Mouse (Mus musculus) kidney, embryonic 16.5 days (tissue): ENCODE measurements around the gene Timd4. TPM values are rescaled to one million over a fixed set of nuclear protein-coding genes. Genes with fewer than 3 reads are reported as not detected.
A peak's percentile ranks its signal among the peaks of the same experiment; 100 is the strongest.

Experiments
- ATAC-seq: fragments of 200-750 bp; cut with Nextera tagmentation; 2 replicates; pipeline ENCODE4 v1.8.0; 2017; ENCODE audit warnings: moderate TSS enrichment; ENCODE audit not compliant: low FRiP score, low TSS enrichment
- H3K27ac ChIP-seq: fragments of 300-500 bp; sonication (generic); 2 replicates; pipeline ENCODE4 v1.5.1; 2014; ENCODE audit warnings: low read length
- H3K27me3 ChIP-seq: fragments of 300-500 bp; sonication (generic); 2 replicates; pipeline ENCODE4 v1.6.1; 2014; ENCODE audit warnings: low read length, control low read depth, mixed read lengths; ENCODE audit not compliant: insufficient read depth
- H3K36me3 ChIP-seq: fragments of 300-500 bp; sonication (generic); 2 replicates; pipeline ENCODE4 v1.6.1; 2014; ENCODE audit warnings: low read length, control low read depth, mixed read lengths; ENCODE audit not compliant: insufficient read depth
- H3K4me1 ChIP-seq: fragments of 300-500 bp; sonication (generic); 2 replicates; pipeline ENCODE4 v1.6.1; 2014; ENCODE audit warnings: low read length, control low read depth, mixed read lengths; ENCODE audit not compliant: insufficient read depth
- H3K4me2 ChIP-seq: fragments of 300-500 bp; sonication (generic); replicated peaks from 2 replicates; pipeline ENCODE4 v1.6.1; 2014; ENCODE audit warnings: low read depth, low read length
- H3K4me3 ChIP-seq: fragments of 300-500 bp; sonication (generic); 2 replicates; pipeline ENCODE4 v1.5.1; 2014; ENCODE audit warnings: mild to moderate bottlenecking, low read length
- H3K9ac ChIP-seq: fragments of 300-500 bp; sonication (generic); replicated peaks from 2 replicates; pipeline ENCODE4 v1.6.1; 2014; ENCODE audit warnings: low read length
- H3K9me3 ChIP-seq: fragments of 300-500 bp; sonication (generic); 2 replicates; pipeline ENCODE4 v1.6.1; 2016; ENCODE audit warnings: low read length, control low read depth
- WGBS: fragments of 180-500 bp; shearing (Covaris S2); extraction: QIAGEN DNeasy Blood & Tissue Kit; methylation state at CpG from one replicate; pipeline ENCODE4 v1.1.7; 2014; 5-methylcytosine and 5-hydroxymethylcytosine counted together
- polyA plus RNA-seq: library from polyadenylated mRNA; unstranded; fragments of >200 nt; fragmentation: Nextera tagmentation; extraction: Ambion mirVana; gene quantifications from 2 replicates; pipeline ENCODE4 v1.2.1, GENCODE M21; 2015

Gene Timd4
- polyA plus RNA-seq, 1 experiment from 2014 or later = 0.32 TPM

GRCm38 (mm10) chr11:46847827-46848220, 37.2 kb downstream of the Timd4 start:
- H3K9ac ChIP-seq = no peak overlapping the region
- H3K4me2 ChIP-seq = no peak overlapping the region
- H3K27me3 ChIP-seq = no peaks in the 10 kb centered on the region
- H3K4me3 ChIP-seq = no peak overlapping the region
- peak; percentile 81 for ATAC-seq
- H3K9me3 ChIP-seq = no peaks in the 10 kb centered on the region
- peaks cover 21% of the 10 kb centered on the region for H3K4me1 ChIP-seq
- H3K27ac ChIP-seq = peak overlapping the region; percentile 81
- WGBS = 13% methylated on average over 3 of the region's 3 CpGs
- H3K36me3 ChIP-seq = no peaks in the 10 kb centered on the region

- H3K9me3 ChIP-seq = no peaks in the 10 kb centered on the region
- H3K27ac ChIP-seq = peak overlapping the region; percentile 81
- H3K4me2 ChIP-seq = 0 out of 2 replicates have a peak overlapping the region, but pooled peaks have one; percentile 16
- no peaks in the 10 kb centered on the region for H3K27me3 ChIP-seq
- H3K4me3 ChIP-seq = no peak overlapping the region
- H3K36me3 ChIP-seq = no peaks in the 10 kb centered on the region
- peak; percentile 88 for ATAC-seq
- WGBS = 13% methylated on average over 8 of the region's 8 CpGs
- H3K4me1 ChIP-seq = peaks cover 21% of the 10 kb centered on the region
- H3K9ac ChIP-seq = no peak overlapping the region
These were observed 37.8 kb downstream of the Timd4 start for GRCm38 (mm10) chr11:46848221-46848971.

- no peak overlapping the region for H3K4me2 ChIP-seq
- H3K4me1 ChIP-seq = no peaks in the 10 kb centered on the region
- H3K4me3 ChIP-seq = no peak overlapping the region
- ATAC-seq = peak; percentile 61; the same call in 1 of the 2 replicates
- no peaks in the 10 kb centered on the region for H3K9me3 ChIP-seq
- H3K27me3 ChIP-seq = no peaks in the 10 kb centered on the region
- no peaks in the 10 kb centered on the region for H3K36me3 ChIP-seq
- WGBS = 89% methylated on average over 1 of the region's 1 CpGs
- H3K27ac ChIP-seq = no peak overlapping the region
- no peak overlapping the region for H3K9ac ChIP-seq
These were observed 54.2 kb downstream of the Timd4 start for GRCm38 (mm10) chr11:46864809-46865208.

GRCm38 (mm10) chr11:46868594-46868993, 58.0 kb downstream of the Timd4 start:
- H3K4me3 ChIP-seq = no peak overlapping the region
- no peaks in the 10 kb centered on the region for H3K9me3 ChIP-seq
- no peak overlapping the region for H3K27ac ChIP-seq
- ATAC-seq = no peak
- no peaks in the 10 kb centered on the region for H3K4me1 ChIP-seq
- H3K27me3 ChIP-seq = no peaks in the 10 kb centered on the region
- WGBS = 81% methylated on average over 7 of the region's 7 CpGs
- H3K36me3 ChIP-seq = no peaks in the 10 kb centered on the region
- no peak overlapping the region for H3K4me2 ChIP-seq
- H3K9ac ChIP-seq = no peak overlapping the region

- ATAC-seq = no peak
- 70% methylated on average over 1 of the region's 1 CpGs for WGBS
These were observed 65.2 kb downstream of the Timd4 start for GRCm38 (mm10) chr11:46875774-46876173.

GRCm38 (mm10) chr11:46882456-46882855, 71.9 kb downstream of the Timd4 start:
- no peak overlapping the region for H3K27ac ChIP-seq
- H3K4me1 ChIP-seq = no peaks in the 10 kb centered on the region
- no peak overlapping the region for H3K4me3 ChIP-seq
- no peaks in the 10 kb centered on the region for H3K27me3 ChIP-seq
- 77% methylated on average over 2 of the region's 2 CpGs for WGBS
- no peaks in the 10 kb centered on the region for H3K9me3 ChIP-seq
- H3K36me3 ChIP-seq = no peaks in the 10 kb centered on the region
- H3K9ac ChIP-seq = no peak overlapping the region
- ATAC-seq = no peak
- no peak overlapping the region for H3K4me2 ChIP-seq

More at GRCm38 (mm10) chr11:46875774-46876173, 65.2 kb downstream of the Timd4 start:
- no peaks in the 10 kb centered on the region for H3K36me3 ChIP-seq
- H3K9ac ChIP-seq = no peak overlapping the region
- H3K4me1 ChIP-seq = no peaks in the 10 kb centered on the region
- no peak overlapping the region for H3K4me2 ChIP-seq
- H3K27ac ChIP-seq = no peak overlapping the region
- H3K4me3 ChIP-seq = no peak overlapping the region
- no peaks in the 10 kb centered on the region for H3K9me3 ChIP-seq
- H3K27me3 ChIP-seq = no peaks in the 10 kb centered on the region

GRCm38 (mm10) chr11:46889093-46889492, 78.5 kb downstream of the Timd4 start:
- H3K9ac ChIP-seq = no peak overlapping the region
- H3K4me2 ChIP-seq = no peak overlapping the region
- no peaks in the 10 kb centered on the region for H3K4me1 ChIP-seq
- ATAC-seq = 0 out of 2 replicates have a peak, but pooled peaks have one; percentile 49
- no peaks in the 10 kb centered on the region for H3K27me3 ChIP-seq
- no peak overlapping the region for H3K4me3 ChIP-seq
- no peaks in the 10 kb centered on the region for H3K36me3 ChIP-seq
- WGBS = 43% methylated on average over 3 of the region's 3 CpGs
- H3K9me3 ChIP-seq = no peaks in the 10 kb centered on the region
- no peak overlapping the region for H3K27ac ChIP-seq

Other genes starting within 250 kb of the Timd4 start
- gene BC053393, start 239.3 kb upstream of the Timd4 start, polyA plus RNA-seq = not detected in 2 replicates
- not detected in 2 replicates for gene Dppa1, start 181.5 kb upstream of the Timd4 start, polyA plus RNA-seq
- gene Timd2, start 103.7 kb upstream of the Timd4 start, polyA plus RNA-seq = 0.30 and 0.36 TPM in 2 replicates
- gene Havcr1, start 75.7 kb upstream of the Timd4 start, polyA plus RNA-seq = 0.33 and 0.62 TPM in 2 replicates